Mouse (Mus musculus) forebrain, postnatal 0 days (tissue): ENCODE measurements around the gene Zfp128. TPM values are rescaled to one million over a fixed set of nuclear protein-coding genes. Genes with fewer than 3 reads are reported as not detected.
"Not testable (repeated sequence)": the region's sequence is repeated elsewhere in the genome, so short reads cannot be mapped to it uniquely, and the experiment has no call there.

Experiments used
- ATAC-seq: fragments of 200-750 bp; cut with Nextera tagmentation; 2 replicates; pipeline ENCODE4 v1.8.0; 2017; ENCODE audit warnings: mild to moderate bottlenecking, moderate library complexity
- DNase-seq: peaks from one replicate; pipeline ENCODE4 v3.0.0-alpha.2; 2015
- H3K27ac ChIP-seq: fragments of 300-500 bp; sonication (generic); 2 replicates; pipeline ENCODE4 v1.5.1; 2014; ENCODE audit warnings: low read depth, mild to moderate bottlenecking, antibody characterized with exemption, low read length, moderate library complexity, mixed read lengths
- H3K27me3 ChIP-seq: fragments of 300-500 bp; sonication (generic); 2 replicates; pipeline ENCODE4 v1.6.1; 2014; ENCODE audit warnings: mild to moderate bottlenecking, low read length, mixed read lengths; ENCODE audit not compliant: insufficient read depth
- H3K36me3 ChIP-seq: fragments of 300-500 bp; sonication (generic); 2 replicates; pipeline ENCODE4 v1.6.1; 2014; ENCODE audit warnings: mild to moderate bottlenecking, moderate library complexity; ENCODE audit not compliant: insufficient read depth
- H3K4me1 ChIP-seq: fragments of 300-500 bp; sonication (generic); 2 replicates; pipeline ENCODE4 v1.6.1; 2014; ENCODE audit warnings: antibody characterized with exemption; ENCODE audit not compliant: insufficient read depth
- H3K4me2 ChIP-seq: fragments of 300-500 bp; sonication (generic); 2 replicates; pipeline ENCODE4 v1.6.1; 2014; ENCODE audit warnings: low read depth, mild to moderate bottlenecking, moderate library complexity
- H3K4me3 ChIP-seq: fragments of 300-500 bp; sonication (generic); 2 replicates; pipeline ENCODE4 v1.5.1; 2014; ENCODE audit warnings: low read depth, low read length, mixed read lengths
- H3K9ac ChIP-seq: fragments of 300-500 bp; sonication (generic); 2 replicates; pipeline ENCODE4 v1.6.1; 2014; ENCODE audit warnings: mild to moderate bottlenecking
- H3K9me3 ChIP-seq: fragments of 300-500 bp; sonication (generic); 2 replicates; pipeline ENCODE4 v1.6.1; 2016; ENCODE audit warnings: low read length
- CTCF ChIP-seq: sonication (generic); IDR thresholded peaks from 2 replicates; pipeline ENCODE4 v1.5.1; 2016; ENCODE audit warnings: antibody characterized with exemption, control low read depth, low read depth
- WGBS: fragments of 180-500 bp; shearing (Covaris S2); extraction: QIAGEN DNeasy Blood & Tissue Kit; methylation state at CpG from one replicate; pipeline ENCODE4 v1.1.7; 2014; 5-methylcytosine and 5-hydroxymethylcytosine counted together
- polyA plus RNA-seq: library from polyadenylated mRNA; unstranded; fragments of >200 nt; fragmentation: Nextera tagmentation; extraction: Ambion mirVana; gene quantifications from 2 replicates; pipeline ENCODE4 v1.2.1, GENCODE M21; 2015
- total RNA-seq: library from RNA; depleted of rRNA; stranded (reverse); fragments of >200 nt; gene quantifications from 2 replicates; pipeline ENCODE4 v1.2.3, GENCODE M21; 2014

Zfp128 gene
- total and polyA plus RNA-seq, 2 experiments from 2014 or later = 2.0 to 17.7 TPM

- Histone ChIP-seq H3K9ac (no peak overlapping the region), H3K4me1 (peaks cover 6% of the 10 kb centered on the region), H3K9me3 (no peaks in the 10 kb centered on the region), H3K4me2 (no peak overlapping the region), H3K36me3 (peaks cover 38% of the 10 kb centered on the region), H3K27ac (no peak overlapping the region), H3K4me3 (no peak overlapping the region), H3K27me3 (no peaks in the 10 kb centered on the region)
- DNase-seq = no peak
- 100% methylated on average over 1 of the region's 1 CpGs for WGBS
- ATAC-seq = no peak
- no peak for TF ChIP-seq CTCF
Observed at GRCm38 (mm10) chr7:12905146-12905545, 24.2 kb downstream of the Zfp128 start.

- ATAC-seq = peak; percentile 20
- peak overlapping the region; percentile 44 for H3K4me3 ChIP-seq
- H3K4me1 ChIP-seq = peaks cover 6% of the 10 kb centered on the region
- peak overlapping the region; percentile 93 for H3K27ac ChIP-seq
- peak overlapping the region; percentile 54 for H3K4me2 ChIP-seq
- no peaks in the 10 kb centered on the region for H3K9me3 ChIP-seq
- TF ChIP-seq CTCF = peak; percentile 71
- no peaks in the 10 kb centered on the region for H3K27me3 ChIP-seq
- H3K36me3 ChIP-seq = peaks cover 38% of the 10 kb centered on the region
- H3K9ac ChIP-seq = peak overlapping the region; percentile 62
- DNase-seq = peak; percentile 69
- WGBS = 36% methylated on average over 7 of the region's 7 CpGs
Observed at GRCm38 (mm10) chr7:12909498-12909962, 28.6 kb downstream of the Zfp128 start.

GRCm38 (mm10) chr7:12910181-12910668, 29.2 kb downstream of the Zfp128 start:
- Histone ChIP-seq H3K4me1 (peaks cover 6% of the 10 kb centered on the region), H3K27me3 (no peaks in the 10 kb centered on the region), H3K4me3 (peak overlapping the region; percentile 44), H3K4me2 (peak overlapping the region; percentile 54), H3K27ac (peak overlapping the region; percentile 93), H3K9me3 (no peaks in the 10 kb centered on the region), H3K9ac (peak overlapping the region; percentile 62), H3K36me3 (peaks cover 36% of the 10 kb centered on the region)
- whole genome bisulfite sequencing = 11% methylated on average over 19 of the region's 19 CpGs
- no peak for TF ChIP-seq CTCF
- ATAC-seq (peak; percentile 92), DNase-seq (peak; percentile 89)

GRCm38 (mm10) chr7:12913556-12913955, 32.6 kb downstream of the Zfp128 start:
- Histone ChIP-seq H3K4me2 (no peak overlapping the region), H3K9me3 (no peaks in the 10 kb centered on the region), H3K27ac (no peak overlapping the region), H3K9ac (no peak overlapping the region), H3K4me1 (peaks cover 6% of the 10 kb centered on the region), H3K4me3 (no peak overlapping the region), H3K36me3 (peaks cover 3% of the 10 kb centered on the region), H3K27me3 (no peaks in the 10 kb centered on the region)
- ATAC-seq = peak; percentile 26; the same call in 1 of the 2 replicates
- peak; percentile 60 for TF ChIP-seq CTCF
- peak; percentile 24 for DNase-seq

GRCm38 (mm10) chr7:12920495-12920894, 39.5 kb downstream of the Zfp128 start:
- not testable (repeated sequence) for H3K4me1 ChIP-seq, DNase-seq, H3K9ac ChIP-seq, ATAC-seq, H3K27ac ChIP-seq, H3K9me3 ChIP-seq, H3K4me3 ChIP-seq, H3K4me2 ChIP-seq, H3K27me3 ChIP-seq
- H3K36me3 ChIP-seq = peaks cover 19% of the 10 kb centered on the region
- 89% methylated on average over 7 of the region's 8 CpGs for WGBS

GRCm38 (mm10) chr7:12921318-12921704, 40.3 kb downstream of the Zfp128 start:
- Histone ChIP-seq H3K9me3 (no peaks in the 10 kb centered on the region), H3K27me3 (no peaks in the 10 kb centered on the region), H3K4me3 (peak overlapping the region; percentile 79), H3K9ac (peak overlapping the region; percentile 73), H3K27ac (peak overlapping the region; percentile 96), H3K4me1 (peaks cover 7% of the 10 kb centered on the region; the same call in 1 of the 2 replicates), H3K36me3 (peaks cover 27% of the 10 kb centered on the region), H3K4me2 (peak overlapping the region; percentile 69)
- no peak for DNase-seq
- no peak for TF ChIP-seq CTCF
- under 1% methylated on average over 3 of the region's 3 CpGs for WGBS
- peak; percentile 12; the same call in 1 of the 2 replicates for ATAC-seq

GRCm38 (mm10) chr7:12921705-12922465, 40.9 kb downstream of the Zfp128 start, which contains the start of gene Rps5:
Rps5 (plus strand) TSS chr7:12922290.
- Histone ChIP-seq H3K4me3 (peak within 1 kb of the TSS; percentile 79), H3K4me1 (peaks cover 7% of the 10 kb centered on the region; the same call in 1 of the 2 replicates), H3K27ac (peak within 1 kb of the TSS; percentile 96), H3K4me2 (peak within 1 kb of the TSS; percentile 69), H3K27me3 (no peaks in the 10 kb centered on the region), H3K9ac (peak within 1 kb of the TSS; percentile 82), H3K9me3 (no peaks in the 10 kb centered on the region), H3K36me3 (peaks cover 32% of the 10 kb centered on the region)
- under 1% methylated on average over 55 of the region's 55 CpGs for WGBS
- DNase-seq (peak; percentile 100), ATAC-seq (peak; percentile 98)
- peak; percentile 87 for TF ChIP-seq CTCF
